Mouse (Mus musculus) ES-Bruce4 (cell line): ENCODE measurements around the gene Srrm3.

Source experiments
- EP300 ChIP-seq: IDR thresholded peaks from 2 replicates; pipeline ENCODE4 v1.6.1; 2011; ENCODE audit warnings: low read depth, low read length; ENCODE audit not compliant: insufficient read depth
- POLR2A ChIP-seq: IDR thresholded peaks from one replicate; pipeline ENCODE4 v1.8.1; 2011; ENCODE audit warnings: low read length; ENCODE audit not compliant: insufficient read depth

- TF ChIP-seq POLR2A, result no peak
- peak; percentile 93 for TF ChIP-seq EP300
These were observed 81.9 kb downstream of the Srrm3 start for GRCm38 (mm10) chr5:135888405-135889215.
